Mouse (Mus musculus) stomach, embryonic 14.5 days (tissue): ENCODE data around the gene 1810065E05Rik. TPM values are rescaled to one million over a fixed set of nuclear protein-coding genes. Genes with fewer than 3 reads are reported as not detected.

Experiments
- ATAC-seq: fragments of 200-750 bp; cut with Nextera tagmentation; 2 replicates; pipeline ENCODE4 v1.8.0; 2017; ENCODE audit warnings: low read depth, moderate TSS enrichment; ENCODE audit not compliant: insufficient number of reproducible peaks, insufficient read depth, low FRiP score
- H3K27ac ChIP-seq: fragments of 300-500 bp; sonication (generic); 2 replicates; pipeline ENCODE4 v1.5.1; 2014; ENCODE audit warnings: mild to moderate bottlenecking, low read length, moderate library complexity, mixed read lengths
- H3K27me3 ChIP-seq: fragments of 300-500 bp; sonication (generic); 2 replicates; pipeline ENCODE4 v1.6.1; 2014; ENCODE audit warnings: low read length, control low read depth, mixed read lengths; ENCODE audit not compliant: control insufficient read depth, insufficient read depth
- H3K36me3 ChIP-seq: fragments of 300-500 bp; sonication (generic); 2 replicates; pipeline ENCODE4 v1.6.1; 2014; ENCODE audit warnings: mild to moderate bottlenecking, control low read depth, low read length, moderate library complexity, mixed read lengths; ENCODE audit not compliant: control insufficient read depth, insufficient read depth
- H3K4me1 ChIP-seq: fragments of 300-500 bp; sonication (generic); 2 replicates; pipeline ENCODE4 v1.6.1; 2014; ENCODE audit warnings: low read length, control low read depth, mixed read lengths; ENCODE audit not compliant: control insufficient read depth, insufficient read depth
- H3K4me2 ChIP-seq: fragments of 300-500 bp; sonication (generic); replicated peaks from 2 replicates; pipeline ENCODE4 v1.6.1; 2014; ENCODE audit warnings: low read depth, low read length, control low read depth
- H3K4me3 ChIP-seq: fragments of 300-500 bp; sonication (generic); 2 replicates; pipeline ENCODE4 v1.5.1; 2014; ENCODE audit warnings: low read depth, low read length, control low read depth
- H3K9ac ChIP-seq: fragments of 300-500 bp; sonication (generic); replicated peaks from 2 replicates; pipeline ENCODE4 v1.6.1; 2014; ENCODE audit warnings: low read depth, mild to moderate bottlenecking, control low read depth, low read length, moderate library complexity, mixed read lengths
- H3K9me3 ChIP-seq: fragments of 300-500 bp; sonication (generic); 2 replicates; pipeline ENCODE4 v1.6.1; 2016; ENCODE audit warnings: low read depth, low read length, control low read depth; ENCODE audit not compliant: control insufficient read depth
- WGBS: fragments of 180-500 bp; shearing (Covaris S2); extraction: QIAGEN DNeasy Blood & Tissue Kit; methylation state at CpG from one replicate; pipeline ENCODE4 v1.1.7; 2014; 5-methylcytosine and 5-hydroxymethylcytosine counted together
- polyA plus RNA-seq: library from polyadenylated mRNA; unstranded; fragments of >200 nt; fragmentation: Nextera tagmentation; extraction: Ambion mirVana; gene quantifications from 2 replicates; pipeline ENCODE4 v1.2.1, GENCODE M21; 2014

The 1810065E05Rik gene
- not detected in 2 replicates for polyA plus RNA-seq

DNA sequence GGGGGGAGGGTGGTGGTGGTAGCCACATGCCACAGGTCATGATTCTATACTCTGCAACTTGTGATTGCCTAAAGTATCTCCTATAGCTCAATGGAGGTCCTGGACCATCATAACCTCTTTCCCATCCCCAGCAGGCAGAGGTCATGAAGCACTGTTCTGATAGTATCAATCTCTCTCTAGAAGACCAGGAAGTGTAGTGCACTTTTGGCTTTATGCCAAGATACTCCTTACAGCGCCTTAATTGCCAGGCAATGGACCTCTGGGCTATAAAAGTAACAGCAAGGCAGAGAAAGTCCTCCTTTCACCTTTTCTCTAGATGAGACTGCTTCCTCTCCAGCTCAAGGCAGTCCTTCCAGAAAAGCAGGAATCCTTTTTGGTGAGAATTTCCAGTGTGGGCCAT is at the start of gene 1810065E05Rik:
Gene 1810065E05Rik, plus strand, starts transcription at position 297 of the 400 bp plus-strand sequence.
- ATAC-seq = no peak
- Histone ChIP-seq H3K27ac (no peak within 1 kb of the TSS), H3K27me3 (no peaks in the 10 kb centered on the region), H3K9me3 (no peaks in the 10 kb centered on the region), H3K9ac (no peak within 1 kb of the TSS), H3K36me3 (no peaks in the 10 kb centered on the region), H3K4me1 (no peaks in the 10 kb centered on the region), H3K4me2 (no peak within 1 kb of the TSS), H3K4me3 (no peak within 1 kb of the TSS)
- 41% methylated on average over 1 of the region's 1 CpGs for WGBS

- Histone ChIP-seq H3K4me3 (no peak overlapping the region), H3K27ac (no peak overlapping the region), H3K4me1 (no peaks in the 10 kb centered on the region), H3K27me3 (no peaks in the 10 kb centered on the region), H3K9me3 (no peaks in the 10 kb centered on the region), H3K4me2 (no peak overlapping the region), H3K36me3 (no peaks in the 10 kb centered on the region), H3K9ac (no peak overlapping the region)
- no peak for ATAC-seq
- WGBS = 62% methylated on average over 2 of the region's 2 CpGs
These were observed 43.6 kb upstream of the 1810065E05Rik start for GRCm38 (mm10) chr11:58377273-58377672.

- Histone ChIP-seq H3K27ac (no peak overlapping the region), H3K36me3 (no peaks in the 10 kb centered on the region), H3K27me3 (no peaks in the 10 kb centered on the region), H3K4me3 (no peak overlapping the region), H3K4me1 (no peaks in the 10 kb centered on the region), H3K4me2 (no peak overlapping the region), H3K9ac (no peak overlapping the region), H3K9me3 (no peaks in the 10 kb centered on the region)
- WGBS = 3% methylated on average over 1 of the region's 1 CpGs
- ATAC-seq = no peak
These were observed 43.2 kb upstream of the 1810065E05Rik start for GRCm38 (mm10) chr11:58377686-58378085.

DNA sequence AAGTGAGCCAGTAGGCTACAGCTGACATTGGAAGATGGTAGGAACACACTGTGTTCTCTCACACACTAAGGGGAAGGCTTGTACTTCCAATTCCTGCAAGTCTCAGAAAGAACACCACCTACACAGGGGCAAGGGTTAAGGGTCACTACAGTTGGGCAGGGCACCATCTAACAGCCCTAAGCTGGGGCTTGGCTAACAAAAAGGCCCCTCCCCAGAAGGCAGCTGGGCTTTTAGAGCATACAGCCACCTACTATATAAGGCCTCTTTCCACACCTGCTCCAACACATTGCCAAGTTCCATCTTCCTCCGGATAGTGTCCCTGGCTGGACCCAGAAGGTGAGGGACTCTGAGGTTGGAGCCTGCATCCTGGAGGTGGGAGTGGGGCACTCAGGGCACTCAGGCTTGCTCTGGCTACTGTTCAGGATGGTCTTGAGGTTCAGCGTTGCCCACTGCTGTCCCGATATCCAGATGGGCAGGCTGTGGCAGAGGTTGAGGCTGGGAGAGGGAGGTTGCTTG is 42.1 kb upstream of the 1810065E05Rik start, which contains the start of gene Lypd8:
Gene Lypd8, plus strand, starts transcription at position 281 of the 516 bp plus-strand sequence.
- no peaks in the 10 kb centered on the region for H3K36me3 ChIP-seq
- no peak within 1 kb of the TSS for H3K27ac ChIP-seq
- no peak for ATAC-seq
- H3K4me2 ChIP-seq = no peak within 1 kb of the TSS
- no peaks in the 10 kb centered on the region for H3K4me1 ChIP-seq
- H3K9ac ChIP-seq = no peak within 1 kb of the TSS
- no peak within 1 kb of the TSS for H3K4me3 ChIP-seq
- H3K9me3 ChIP-seq = no peaks in the 10 kb centered on the region
- no peaks in the 10 kb centered on the region for H3K27me3 ChIP-seq
- 84% methylated on average over 3 of the region's 3 CpGs for WGBS

DNA sequence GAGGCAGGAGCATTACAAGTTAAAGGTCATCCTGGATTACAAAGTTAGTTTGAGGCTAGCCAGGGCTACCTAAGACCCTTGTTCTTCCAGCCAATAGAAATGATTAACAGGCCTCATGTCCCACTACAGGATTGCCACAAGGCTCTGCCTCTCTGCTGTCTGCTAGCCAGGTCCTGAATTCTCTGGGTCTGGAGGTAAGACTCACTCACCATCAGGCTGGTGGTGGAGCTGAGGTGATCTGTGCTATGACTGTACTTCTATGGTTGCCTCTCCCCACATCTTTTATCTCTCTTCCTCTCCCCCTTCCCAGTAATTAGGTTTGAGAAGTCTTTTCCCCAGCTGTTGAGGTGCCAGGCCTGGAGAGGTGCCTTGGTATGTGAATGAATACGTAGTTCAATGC is 41.4 kb upstream of the 1810065E05Rik start:
- Histone ChIP-seq H3K27ac (no peak overlapping the region), H3K4me2 (no peak overlapping the region), H3K4me3 (no peak overlapping the region), H3K27me3 (no peaks in the 10 kb centered on the region), H3K9ac (no peak overlapping the region), H3K9me3 (no peaks in the 10 kb centered on the region), H3K4me1 (no peaks in the 10 kb centered on the region), H3K36me3 (no peaks in the 10 kb centered on the region)
- ATAC-seq = no peak
- WGBS = 87% methylated on average over 1 of the region's 1 CpGs

DNA sequence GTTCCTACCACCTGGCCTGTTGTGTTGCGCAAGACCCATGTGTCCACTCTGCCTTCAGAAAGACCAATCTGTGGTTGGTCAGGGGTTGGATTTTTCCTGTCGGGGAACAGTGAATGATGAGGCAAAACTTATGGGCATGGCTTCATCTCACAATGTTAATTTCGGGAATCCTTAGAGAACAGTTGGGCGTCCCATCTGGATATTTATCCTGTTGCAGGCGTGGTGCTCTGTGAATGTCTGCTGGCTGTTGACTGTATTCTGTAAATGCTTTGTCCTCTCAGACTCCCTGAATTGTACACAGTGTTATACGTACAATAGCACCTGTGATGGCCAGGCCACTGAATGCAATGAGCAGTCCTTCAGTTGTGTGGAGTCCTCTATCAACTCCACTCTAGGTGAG is 38.4 kb upstream of the 1810065E05Rik start:
- ATAC-seq = no peak
- Histone ChIP-seq H3K27ac (no peak overlapping the region), H3K4me1 (no peaks in the 10 kb centered on the region), H3K36me3 (no peaks in the 10 kb centered on the region), H3K4me2 (no peak overlapping the region), H3K9ac (no peak overlapping the region), H3K27me3 (no peaks in the 10 kb centered on the region), H3K9me3 (no peaks in the 10 kb centered on the region), H3K4me3 (no peak overlapping the region)
- WGBS = 87% methylated on average over 6 of the region's 6 CpGs

DNA sequence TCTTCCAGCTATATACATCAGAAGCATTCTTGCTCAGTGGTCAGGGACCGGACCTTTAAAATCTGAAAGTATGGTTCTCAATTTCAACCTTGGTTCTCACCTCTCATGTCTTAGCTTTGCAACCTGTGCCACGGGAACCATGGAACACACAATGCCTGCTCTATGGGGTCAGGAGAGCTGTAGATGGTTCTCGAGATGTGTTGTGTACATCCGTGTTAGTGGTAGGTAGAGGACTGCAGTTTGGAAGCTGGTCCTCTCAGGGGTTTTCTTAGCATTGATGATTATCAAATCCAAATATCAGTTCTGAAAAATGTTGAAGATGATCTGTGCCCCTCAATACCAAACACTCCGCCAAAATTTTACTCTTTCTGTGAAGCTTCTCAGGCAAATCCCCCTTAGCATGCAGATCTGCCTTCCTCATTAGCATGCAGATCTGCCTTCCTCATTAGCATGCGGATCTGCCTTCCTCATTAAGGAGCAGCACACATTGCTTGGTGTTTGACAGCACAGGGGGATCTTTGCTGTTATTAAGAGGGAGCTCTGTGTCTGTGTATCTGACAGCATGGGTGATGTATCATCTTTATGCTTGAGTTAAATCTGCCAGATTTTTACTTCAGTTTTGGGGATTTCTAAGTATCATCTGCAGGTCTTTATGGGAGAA is 20.8 kb upstream of the 1810065E05Rik start:
- no peak overlapping the region for H3K4me2 ChIP-seq
- no peaks in the 10 kb centered on the region for H3K36me3 ChIP-seq
- no peaks in the 10 kb centered on the region for H3K9me3 ChIP-seq
- no peak overlapping the region for H3K4me3 ChIP-seq
- no peaks in the 10 kb centered on the region for H3K4me1 ChIP-seq
- WGBS = 64% methylated on average over 6 of the region's 6 CpGs
- ATAC-seq = no peak
- no peaks in the 10 kb centered on the region for H3K27me3 ChIP-seq
- no peak overlapping the region for H3K27ac ChIP-seq
- no peak overlapping the region for H3K9ac ChIP-seq

DNA sequence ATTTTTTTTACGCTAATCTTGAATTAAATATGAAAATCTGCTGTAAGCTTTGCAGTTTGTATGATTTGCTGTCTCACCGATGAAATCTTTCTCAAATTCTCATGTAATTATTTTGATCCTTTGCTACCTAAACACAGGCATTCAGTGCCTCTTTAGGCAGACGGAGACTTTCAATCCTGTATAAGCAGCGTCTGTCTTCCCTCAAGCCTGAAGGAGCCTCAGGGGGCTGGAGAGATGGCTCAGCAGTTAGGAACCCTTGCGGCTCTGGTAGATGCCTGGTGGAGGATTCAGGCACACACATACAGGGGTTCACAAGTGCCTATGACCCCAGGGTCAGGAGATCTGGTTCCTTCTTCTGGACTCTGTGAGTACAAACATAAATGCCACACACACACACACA is 20.3 kb upstream of the 1810065E05Rik start:
- Histone ChIP-seq H3K9me3 (no peaks in the 10 kb centered on the region), H3K9ac (no peak overlapping the region), H3K4me2 (no peak overlapping the region), H3K27ac (no peak overlapping the region), H3K4me3 (no peak overlapping the region), H3K4me1 (no peaks in the 10 kb centered on the region), H3K36me3 (no peaks in the 10 kb centered on the region), H3K27me3 (no peaks in the 10 kb centered on the region)
- WGBS = 49% methylated on average over 5 of the region's 5 CpGs
- ATAC-seq = no peak

GRCm38 (mm10) chr11:58408066-58408465 is 12.8 kb upstream of the 1810065E05Rik start:
- no peaks in the 10 kb centered on the region for H3K4me1 ChIP-seq
- H3K27me3 ChIP-seq = no peaks in the 10 kb centered on the region
- no peak overlapping the region for H3K4me3 ChIP-seq
- ATAC-seq = no peak
- H3K4me2 ChIP-seq = no peak overlapping the region
- no peaks in the 10 kb centered on the region for H3K9me3 ChIP-seq
- H3K27ac ChIP-seq = no peak overlapping the region
- H3K9ac ChIP-seq = no peak overlapping the region
- no peaks in the 10 kb centered on the region for H3K36me3 ChIP-seq
- WGBS = 64% methylated on average over 3 of the region's 3 CpGs
